Mouse (Mus musculus): ENCODE results near the gene Lmtk3.
A peak's percentile ranks its signal among the peaks of the same experiment; 100 is the strongest.

The Lmtk3 gene

GRCm38 (mm10) chr7:45783511-45784091, at the start of gene Lmtk3:
Gene Lmtk3, plus strand, starts transcription at chr7:45783738.
- no peak for DNase-seq (ENCODE audit: low read depth, low spot score)

- DNase-seq (ENCODE audit: low read depth, low spot score), result peak; percentile 77
These were observed 44.3 kb upstream of the Lmtk3 start for GRCm38 (mm10) chr7:45739162-45739763.

- DNase-seq (ENCODE audit: low read depth, low spot score), result no peak
These were observed 43.7 kb upstream of the Lmtk3 start for GRCm38 (mm10) chr7:45739820-45740219.

- DNase-seq (ENCODE audit: low read depth, low spot score), result no peak
These were observed 42.2 kb upstream of the Lmtk3 start for GRCm38 (mm10) chr7:45741308-45741707.

GRCm38 (mm10) chr7:45741777-45742176, 41.8 kb upstream of the Lmtk3 start:
- DNase-seq (ENCODE audit: low read depth, low spot score), result no peak

GRCm38 (mm10) chr7:45742338-45742737, 41.2 kb upstream of the Lmtk3 start:
- DNase-seq (ENCODE audit: low read depth, low spot score), result no peak

- peak; percentile 63 for DNase-seq (ENCODE audit: low read depth, low spot score)
These were observed 39.2 kb upstream of the Lmtk3 start for GRCm38 (mm10) chr7:45744387-45744786.

- no peak for DNase-seq (ENCODE audit: low read depth, low spot score)
These were observed 37.0 kb upstream of the Lmtk3 start for GRCm38 (mm10) chr7:45746518-45746917.

- DNase-seq (ENCODE audit: low read depth, low spot score), result no peak
These were observed 36.1 kb upstream of the Lmtk3 start for GRCm38 (mm10) chr7:45747450-45747849.

- no peak for DNase-seq (ENCODE audit: low read depth, low spot score)
These were observed 35.4 kb upstream of the Lmtk3 start for GRCm38 (mm10) chr7:45748110-45748509.

- DNase-seq (ENCODE audit: low read depth, low spot score), result no peak
These were observed 34.1 kb upstream of the Lmtk3 start for GRCm38 (mm10) chr7:45749401-45749800.

- no peak for DNase-seq (ENCODE audit: low read depth, low spot score)
These were observed 33.4 kb upstream of the Lmtk3 start for GRCm38 (mm10) chr7:45750162-45750561.

- DNase-seq (ENCODE audit: low read depth, low spot score), result no peak
These were observed 27.8 kb upstream of the Lmtk3 start for GRCm38 (mm10) chr7:45755703-45756102.

GRCm38 (mm10) chr7:45759400-45759799, 24.1 kb upstream of the Lmtk3 start:
- no peak for DNase-seq (ENCODE audit: low read depth, low spot score)

GRCm38 (mm10) chr7:45760151-45760550, 23.4 kb upstream of the Lmtk3 start:
- DNase-seq (ENCODE audit: low read depth, low spot score), result no peak

- DNase-seq (ENCODE audit: low read depth, low spot score), result no peak
These were observed 17.5 kb upstream of the Lmtk3 start for GRCm38 (mm10) chr7:45765995-45766394.

GRCm38 (mm10) chr7:45766764-45767163, 16.8 kb upstream of the Lmtk3 start:
- DNase-seq (ENCODE audit: low read depth, low spot score), result no peak

GRCm38 (mm10) chr7:45767500-45767899, 16.0 kb upstream of the Lmtk3 start:
- no peak for DNase-seq (ENCODE audit: low read depth, low spot score)

- no peak for DNase-seq (ENCODE audit: low read depth, low spot score)
These were observed 13.0 kb upstream of the Lmtk3 start for GRCm38 (mm10) chr7:45770427-45771082.

GRCm38 (mm10) chr7:45771101-45771500, 12.4 kb upstream of the Lmtk3 start:
- no peak for DNase-seq (ENCODE audit: low read depth, low spot score)

- DNase-seq (ENCODE audit: low read depth, low spot score), result no peak
These were observed 8.3 kb upstream of the Lmtk3 start for GRCm38 (mm10) chr7:45775237-45775636.

- DNase-seq (ENCODE audit: low read depth, low spot score), result no peak
These were observed 4.4 kb upstream of the Lmtk3 start for GRCm38 (mm10) chr7:45779081-45779641.

- no peak for DNase-seq (ENCODE audit: low read depth, low spot score)
These were observed 1.3 kb upstream of the Lmtk3 start for GRCm38 (mm10) chr7:45782271-45782670.

Measured in retina, adult 2 months (tissue).